Mouse (Mus musculus) limb, embryonic 12.5 days (tissue): ENCODE results near the gene Ddx58. TPM values are rescaled to one million over a fixed set of nuclear protein-coding genes. Genes with fewer than 3 reads are reported as not detected.

Experiments
- ATAC-seq: fragments of 200-750 bp; cut with Nextera tagmentation; 2 replicates; pipeline ENCODE4 v1.8.0; 2017; ENCODE audit warnings: low read depth, moderate TSS enrichment; ENCODE audit not compliant: insufficient number of reproducible peaks, insufficient read depth, low FRiP score, low TSS enrichment
- H3K27ac ChIP-seq: fragments of 300-500 bp; sonication (generic); 2 replicates; pipeline ENCODE4 v1.5.1; 2016; ENCODE audit warnings: mild to moderate bottlenecking, moderate library complexity
- H3K27me3 ChIP-seq: fragments of 300-500 bp; sonication (generic); 2 replicates; pipeline ENCODE4 v1.6.1; 2016; ENCODE audit warnings: mild to moderate bottlenecking, moderate library complexity
- H3K36me3 ChIP-seq: fragments of 300-500 bp; sonication (generic); 2 replicates; pipeline ENCODE4 v1.6.1; 2016; ENCODE audit warnings: mild to moderate bottlenecking, moderate library complexity
- H3K4me1 ChIP-seq: fragments of 300-500 bp; sonication (generic); replicated peaks from 2 replicates; pipeline ENCODE4 v1.6.1; 2016
- H3K4me2 ChIP-seq: fragments of 300-500 bp; sonication (generic); 2 replicates; pipeline ENCODE4 v1.6.1; 2016; ENCODE audit warnings: mild to moderate bottlenecking, moderate library complexity
- H3K4me3 ChIP-seq: fragments of 300-500 bp; sonication (generic); replicated peaks from 2 replicates; pipeline ENCODE4 v1.5.1; 2016; ENCODE audit warnings: mild to moderate bottlenecking
- H3K9ac ChIP-seq: fragments of 300-500 bp; sonication (generic); replicated peaks from 2 replicates; pipeline ENCODE4 v1.6.1; 2016; ENCODE audit warnings: mild to moderate bottlenecking, moderate library complexity
- H3K9me3 ChIP-seq: fragments of 300-500 bp; sonication (generic); 2 replicates; pipeline ENCODE4 v1.6.1; 2016; ENCODE audit warnings: mild to moderate bottlenecking, moderate library complexity
- WGBS: fragments of 180-500 bp; shearing (Covaris S2); methylation state at CpG from one replicate; pipeline ENCODE4 v1.1.7; 2016; 5-methylcytosine and 5-hydroxymethylcytosine counted together
- polyA plus RNA-seq: library from polyadenylated mRNA; unstranded; fragments of >200 nt; fragmentation: Nextera tagmentation; extraction: Ambion mirVana; gene quantifications from 2 replicates; pipeline ENCODE4 v1.2.1, GENCODE M21; 2016

The Ddx58 gene
- polyA plus RNA-seq, 1 experiment from 2014 or later: 6.8 TPM

- Histone ChIP-seq H3K9me3 (no peaks in the 10 kb centered on the region), H3K4me2 (no peak overlapping the region), H3K27me3 (no peaks in the 10 kb centered on the region), H3K36me3 (peaks cover 80% of the 10 kb centered on the region), H3K9ac (no peak overlapping the region), H3K4me1 (no peaks in the 10 kb centered on the region), H3K4me3 (no peak overlapping the region), H3K27ac (no peak overlapping the region)
- no peak for ATAC-seq
- 95% methylated on average over 8 of the region's 8 CpGs for WGBS
These were observed 57.9 kb downstream of the Ddx58 start for GRCm38 (mm10) chr4:40181681-40182080.

GRCm38 (mm10) chr4:40180046-40180445 is 59.6 kb downstream of the Ddx58 start:
- ATAC-seq: no peak
- Histone ChIP-seq H3K27me3 (no peaks in the 10 kb centered on the region), H3K4me3 (no peak overlapping the region), H3K9me3 (no peaks in the 10 kb centered on the region), H3K27ac (no peak overlapping the region), H3K4me2 (no peak overlapping the region), H3K4me1 (no peaks in the 10 kb centered on the region), H3K9ac (no peak overlapping the region), H3K36me3 (peaks cover 80% of the 10 kb centered on the region)
- whole genome bisulfite sequencing: 95% methylated on average over 6 of the region's 6 CpGs

DNA sequence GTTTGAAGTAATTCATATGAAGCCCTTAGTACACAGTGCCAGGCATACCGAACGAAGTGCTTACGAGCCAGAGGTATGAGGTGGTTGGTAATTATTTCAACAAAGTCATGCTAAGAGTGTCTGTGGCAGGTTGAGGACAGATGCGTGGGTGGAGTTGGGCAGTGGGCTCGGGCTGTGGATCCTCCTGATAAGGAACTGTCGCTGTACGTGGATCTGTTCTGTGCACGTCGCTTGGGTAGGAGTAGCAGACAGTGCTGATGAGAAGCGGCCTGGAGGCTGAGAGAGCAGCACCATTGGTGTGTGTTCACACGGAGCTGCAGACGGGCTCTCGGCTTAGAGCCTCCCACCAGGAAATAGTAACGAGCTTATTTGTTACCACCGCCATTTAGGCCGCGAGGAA is 61.0 kb downstream of the Ddx58 start:
- no peak for ATAC-seq
- no peaks in the 10 kb centered on the region for H3K4me1 ChIP-seq
- H3K36me3 ChIP-seq: peaks cover 68% of the 10 kb centered on the region
- no peak overlapping the region for H3K27ac ChIP-seq
- no peak overlapping the region for H3K9ac ChIP-seq
- WGBS: 88% methylated on average over 17 of the region's 17 CpGs
- no peaks in the 10 kb centered on the region for H3K27me3 ChIP-seq
- H3K4me2 ChIP-seq: no peak overlapping the region
- no peaks in the 10 kb centered on the region for H3K9me3 ChIP-seq
- H3K4me3 ChIP-seq: no peak overlapping the region

DNA sequence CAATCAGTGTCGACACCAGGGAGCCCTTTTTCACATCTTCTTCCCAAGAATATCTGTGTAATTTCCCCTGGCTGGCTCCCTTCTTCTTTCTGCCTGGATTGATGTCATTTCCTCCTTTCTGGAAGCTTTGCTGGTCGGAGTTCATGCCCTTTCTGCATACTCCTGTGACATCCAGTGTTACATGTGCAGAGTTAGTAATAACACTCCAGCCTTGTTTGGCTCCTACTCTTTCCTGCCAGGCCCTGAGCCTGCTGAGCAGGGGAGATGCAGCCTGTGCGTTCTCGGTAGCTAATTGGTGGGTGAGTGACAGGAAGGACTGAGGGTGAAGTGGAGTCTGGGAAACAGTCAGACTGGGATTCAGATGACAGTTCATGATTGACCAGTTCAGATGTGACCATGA is 65.3 kb downstream of the Ddx58 start:
- Histone ChIP-seq H3K4me2 (no peak overlapping the region), H3K36me3 (peaks cover 48% of the 10 kb centered on the region), H3K4me3 (no peak overlapping the region), H3K4me1 (no peaks in the 10 kb centered on the region), H3K9ac (no peak overlapping the region), H3K27ac (no peak overlapping the region), H3K27me3 (no peaks in the 10 kb centered on the region), H3K9me3 (no peaks in the 10 kb centered on the region)
- 70% methylated on average over 4 of the region's 4 CpGs for WGBS
- ATAC-seq: no peak

GRCm38 (mm10) chr4:40172336-40172735 is 67.3 kb downstream of the Ddx58 start:
- no peaks in the 10 kb centered on the region for H3K9me3 ChIP-seq
- H3K27ac ChIP-seq: no peak overlapping the region
- H3K4me2 ChIP-seq: no peak overlapping the region
- no peak overlapping the region for H3K9ac ChIP-seq
- no peaks in the 10 kb centered on the region for H3K27me3 ChIP-seq
- H3K36me3 ChIP-seq: peaks cover 45% of the 10 kb centered on the region
- H3K4me1 ChIP-seq: no peaks in the 10 kb centered on the region
- WGBS: 74% methylated on average over 2 of the region's 2 CpGs
- ATAC-seq: no peak
- H3K4me3 ChIP-seq: no peak overlapping the region

GRCm38 (mm10) chr4:40171477-40171876 is 68.2 kb downstream of the Ddx58 start:
- Histone ChIP-seq H3K36me3 (peaks cover 50% of the 10 kb centered on the region), H3K4me3 (no peak overlapping the region), H3K27me3 (no peaks in the 10 kb centered on the region), H3K9me3 (no peaks in the 10 kb centered on the region), H3K9ac (no peak overlapping the region), H3K4me2 (no peak overlapping the region), H3K4me1 (no peaks in the 10 kb centered on the region), H3K27ac (no peak overlapping the region)
- ATAC-seq: no peak
- WGBS: 83% methylated on average over 4 of the region's 4 CpGs

DNA sequence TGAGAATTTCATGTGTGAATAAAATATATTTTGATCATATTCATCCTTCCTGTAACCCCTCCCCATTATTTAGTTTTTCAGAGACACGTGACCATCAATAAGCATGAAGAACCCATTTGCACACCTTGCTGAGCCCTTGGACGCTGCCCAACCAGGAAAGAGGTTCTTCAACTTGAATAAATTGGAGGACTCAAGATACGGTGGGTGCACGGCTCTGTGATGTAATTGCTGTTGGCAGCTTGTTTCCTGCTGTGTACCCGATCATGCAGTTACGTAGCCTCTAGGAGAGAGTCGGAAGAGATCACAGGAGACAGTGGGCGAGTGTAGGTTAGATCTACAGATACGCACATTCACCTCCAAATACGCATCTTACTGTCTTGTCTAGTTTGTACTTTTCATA is 76.0 kb downstream of the Ddx58 start:
- H3K4me2 ChIP-seq: no peak overlapping the region
- H3K9ac ChIP-seq: no peak overlapping the region
- ATAC-seq: no peak
- H3K36me3 ChIP-seq: peaks cover 37% of the 10 kb centered on the region
- H3K9me3 ChIP-seq: peaks cover 6% of the 10 kb centered on the region
- no peak overlapping the region for H3K4me3 ChIP-seq
- 91% methylated on average over 10 of the region's 10 CpGs for WGBS
- no peak overlapping the region for H3K27ac ChIP-seq
- H3K27me3 ChIP-seq: no peaks in the 10 kb centered on the region
- no peaks in the 10 kb centered on the region for H3K4me1 ChIP-seq

- Histone ChIP-seq H3K27me3 (no peaks in the 10 kb centered on the region), H3K4me1 (no peaks in the 10 kb centered on the region), H3K9ac (no peak overlapping the region), H3K27ac (no peak overlapping the region), H3K9me3 (peaks cover 6% of the 10 kb centered on the region), H3K4me3 (no peak overlapping the region), H3K4me2 (no peak overlapping the region), H3K36me3 (peaks cover 13% of the 10 kb centered on the region; the same call in 1 of the 2 replicates)
- WGBS: 97% methylated on average over 8 of the region's 8 CpGs
- ATAC-seq: no peak
These were observed 78.8 kb downstream of the Ddx58 start for GRCm38 (mm10) chr4:40160591-40161434.

DNA sequence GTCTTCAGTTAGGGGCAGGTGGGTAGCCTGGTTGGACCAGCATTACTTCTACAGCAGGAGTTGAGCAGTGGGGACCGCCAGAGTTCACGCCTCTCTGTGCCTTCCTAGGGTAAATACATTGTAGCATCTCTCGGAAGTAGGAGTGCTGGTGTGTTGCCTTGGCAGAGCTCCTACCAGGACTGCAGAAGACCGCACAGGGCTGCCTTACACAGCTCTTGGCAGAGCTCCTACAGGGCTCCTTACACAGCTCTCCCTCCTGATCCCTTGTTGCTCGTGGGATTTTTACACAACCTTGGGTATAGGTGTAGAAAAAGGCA is 81.4 kb downstream of the Ddx58 start:
- H3K27ac ChIP-seq: no peak overlapping the region
- no peaks in the 10 kb centered on the region for H3K4me1 ChIP-seq
- WGBS: 87% methylated on average over 5 of the region's 5 CpGs
- no peak overlapping the region for H3K4me2 ChIP-seq
- H3K9me3 ChIP-seq: peaks cover 6% of the 10 kb centered on the region
- H3K27me3 ChIP-seq: no peaks in the 10 kb centered on the region
- H3K9ac ChIP-seq: no peak overlapping the region
- no peak for ATAC-seq
- no peaks in the 10 kb centered on the region; the same call in 1 of the 2 replicates for H3K36me3 ChIP-seq
- no peak overlapping the region for H3K4me3 ChIP-seq

GRCm38 (mm10) chr4:40157500-40158223 is 82.0 kb downstream of the Ddx58 start:
- H3K9ac ChIP-seq: no peak overlapping the region
- H3K4me3 ChIP-seq: no peak overlapping the region
- no peaks in the 10 kb centered on the region for H3K4me1 ChIP-seq
- no peaks in the 10 kb centered on the region for H3K27me3 ChIP-seq
- WGBS: 85% methylated on average over 5 of the region's 5 CpGs
- H3K36me3 ChIP-seq: no peaks in the 10 kb centered on the region; the same call in 1 of the 2 replicates
- H3K9me3 ChIP-seq: peaks cover 6% of the 10 kb centered on the region
- no peak overlapping the region for H3K27ac ChIP-seq
- no peak for ATAC-seq
- H3K4me2 ChIP-seq: no peak overlapping the region

DNA sequence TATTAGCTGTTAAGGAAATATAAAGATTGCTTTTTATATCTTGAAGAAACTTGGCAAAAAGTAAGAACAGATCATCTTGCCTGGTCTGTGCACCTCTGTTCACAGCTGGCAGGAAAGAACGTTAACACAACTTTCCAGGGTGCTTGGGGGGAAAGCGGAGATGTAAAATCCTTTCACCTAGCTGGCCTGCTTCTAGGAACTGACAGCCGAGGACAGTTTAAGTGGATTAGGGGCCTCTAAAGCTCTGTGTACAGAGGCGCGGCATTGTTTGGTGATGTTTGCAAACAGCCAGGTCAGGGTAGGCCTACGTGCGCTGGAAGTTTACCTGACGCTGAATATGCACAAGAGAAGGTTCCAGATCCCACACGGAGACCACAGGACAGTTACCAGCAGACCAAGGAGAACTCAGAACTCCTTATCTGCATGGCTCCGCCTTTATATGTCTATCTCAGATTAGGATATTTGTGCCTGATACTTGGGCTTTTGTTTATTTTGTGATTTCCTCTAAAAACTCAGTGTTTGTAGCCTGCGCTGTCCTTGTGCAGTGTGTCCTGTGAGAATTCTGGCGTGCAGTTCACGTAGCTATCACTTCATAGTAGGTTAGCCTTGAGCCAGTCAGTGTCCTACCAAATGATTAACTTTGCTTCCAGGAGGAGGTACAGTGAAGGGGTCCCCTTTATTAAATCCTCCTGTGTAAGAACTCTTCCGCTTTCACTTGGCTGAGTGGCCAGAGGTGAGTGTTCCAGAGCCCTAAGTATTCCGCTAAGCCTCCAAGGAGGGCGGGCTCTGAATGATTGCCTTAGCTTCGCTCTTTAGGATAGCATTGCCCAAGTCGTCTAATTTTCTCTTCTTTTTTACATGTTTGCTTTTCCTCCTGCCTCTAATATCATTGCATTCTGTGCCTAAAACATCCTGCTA is 82.8 kb downstream of the Ddx58 start:
- Histone ChIP-seq H3K27ac (no peak overlapping the region), H3K9ac (no peak overlapping the region), H3K36me3 (no peaks in the 10 kb centered on the region; the same call in 1 of the 2 replicates), H3K4me3 (no peak overlapping the region), H3K27me3 (no peaks in the 10 kb centered on the region), H3K9me3 (peaks cover 6% of the 10 kb centered on the region), H3K4me1 (no peaks in the 10 kb centered on the region), H3K4me2 (no peak overlapping the region)
- ATAC-seq: no peak
- 84% methylated on average over 18 of the region's 18 CpGs for WGBS
